Mouse (Mus musculus): Measurements from ENCODE around the gene Bcas1.
A peak's percentile ranks its signal among the peaks of the same experiment; 100 is the strongest.

Bcas1 gene

DNA sequence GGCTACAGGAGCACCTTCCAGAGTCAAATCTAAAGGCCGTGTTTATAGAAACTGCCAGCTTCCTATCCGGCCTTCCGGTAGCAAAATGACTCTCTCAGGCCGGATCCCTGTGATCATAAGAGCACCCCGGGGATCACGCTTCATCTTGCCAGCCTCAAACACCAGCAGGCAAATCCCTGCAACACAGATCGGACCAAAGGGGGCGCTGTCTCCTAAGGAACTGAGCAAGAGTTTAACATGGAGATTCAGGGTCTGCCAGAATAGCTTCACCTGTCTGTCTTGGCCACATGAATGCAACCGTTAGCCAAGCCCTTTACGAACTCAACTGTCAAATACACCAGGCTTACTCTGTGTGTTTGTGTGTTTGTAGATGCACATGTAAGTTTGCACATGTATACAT is 8.9 kb downstream of the Bcas1 start:
- no peak for DNase-seq (ENCODE audit: low spot score in 2 of 2)

DNA sequence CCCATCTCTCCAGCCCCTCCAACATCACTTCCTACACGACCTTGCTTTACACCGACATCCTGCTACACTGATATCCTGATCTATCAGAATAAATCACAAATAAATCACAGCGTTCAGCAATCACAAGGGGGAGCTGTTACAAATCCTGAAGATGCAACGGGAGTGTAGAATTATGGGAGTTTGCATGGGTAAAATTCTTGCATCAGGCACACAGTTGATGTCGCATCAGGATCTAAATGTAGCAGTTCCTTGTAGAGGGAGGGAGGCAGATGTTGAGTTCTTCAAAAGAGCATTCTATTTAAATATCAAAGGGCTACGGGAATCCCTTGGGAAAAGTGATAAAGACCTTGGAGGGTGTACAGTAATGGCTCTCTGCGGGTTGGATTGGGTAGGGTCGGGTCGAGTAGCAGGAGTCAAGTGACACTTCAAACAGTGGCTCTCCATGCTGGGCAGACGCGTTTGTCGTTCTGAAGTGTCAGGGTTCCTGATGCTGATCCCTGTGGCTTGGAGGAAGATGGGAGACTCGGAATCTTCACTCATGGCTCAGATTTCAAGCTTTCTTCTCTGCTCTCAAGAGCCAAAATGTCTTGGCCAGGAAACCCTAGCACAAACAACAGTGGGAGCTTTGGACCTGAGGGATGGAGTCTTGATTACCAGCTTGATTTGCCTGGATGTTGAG is 16.0 kb downstream of the Bcas1 start:
- no peak for DNase-seq (ENCODE audit: low spot score in 2 of 2)

DNA sequence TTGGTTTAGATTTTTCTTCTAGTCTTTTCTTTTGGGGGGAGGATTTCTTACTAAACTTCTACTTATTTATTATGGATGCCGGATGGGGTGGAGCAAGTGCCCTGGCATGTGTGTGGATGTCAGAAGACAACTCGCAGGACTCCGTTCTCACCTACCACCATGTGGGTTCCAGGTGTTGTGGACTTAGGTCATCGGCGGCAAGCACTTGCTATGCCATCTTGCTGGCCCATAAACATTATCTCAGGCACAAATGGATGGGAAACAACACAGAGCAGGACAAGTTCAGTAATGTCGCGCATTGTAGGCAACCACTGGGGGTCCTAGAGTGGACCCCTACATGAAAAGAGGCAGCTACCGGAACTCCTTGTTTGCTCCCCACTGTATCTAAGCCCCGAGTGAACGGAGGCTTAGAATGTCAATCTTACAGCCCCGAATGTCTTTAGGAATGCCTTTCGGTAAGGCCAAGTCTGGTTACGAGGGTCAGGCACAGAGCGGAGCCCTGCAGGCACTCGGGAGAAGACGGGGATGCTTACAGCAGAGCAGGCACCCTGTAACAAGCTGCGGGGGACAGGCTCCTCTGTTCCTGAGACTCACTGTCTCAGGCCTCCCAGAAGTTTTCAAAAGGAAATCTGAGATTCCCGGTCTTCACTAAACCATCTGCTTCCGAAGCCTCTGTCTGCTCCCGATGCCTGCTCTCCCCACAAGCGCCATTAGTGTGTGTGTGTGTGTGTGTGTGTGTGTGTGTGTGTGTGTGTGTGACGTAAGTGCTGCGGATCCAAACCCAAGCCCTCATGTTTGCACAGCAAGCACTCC is 16.8 kb downstream of the Bcas1 start:
- no peak for DNase-seq (ENCODE audit: low spot score in 2 of 2)

DNA sequence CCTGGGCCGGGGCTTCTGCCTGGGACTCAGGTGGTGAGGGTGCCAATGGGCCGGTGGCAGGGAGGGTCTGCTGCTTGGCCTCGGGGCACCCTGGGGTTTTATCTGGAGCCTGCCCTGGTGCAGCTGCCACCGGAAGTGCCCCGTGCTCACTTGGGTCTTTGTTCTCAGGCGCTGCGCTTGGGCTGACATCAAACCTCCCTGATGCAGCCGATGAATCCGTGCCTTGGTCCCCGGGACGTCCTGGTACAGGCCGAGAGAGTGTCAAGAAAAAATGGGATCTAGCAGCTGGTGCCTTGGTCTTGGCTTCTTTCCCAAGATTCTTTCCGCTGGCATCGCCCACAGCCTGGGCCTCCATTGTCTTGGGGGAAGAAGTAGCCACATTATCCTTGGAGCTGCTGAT is 21.2 kb downstream of the Bcas1 start:
- DNase-seq (ENCODE audit: low spot score in 2 of 2): peak in 1 of 2 experiments; percentile 12

DNA sequence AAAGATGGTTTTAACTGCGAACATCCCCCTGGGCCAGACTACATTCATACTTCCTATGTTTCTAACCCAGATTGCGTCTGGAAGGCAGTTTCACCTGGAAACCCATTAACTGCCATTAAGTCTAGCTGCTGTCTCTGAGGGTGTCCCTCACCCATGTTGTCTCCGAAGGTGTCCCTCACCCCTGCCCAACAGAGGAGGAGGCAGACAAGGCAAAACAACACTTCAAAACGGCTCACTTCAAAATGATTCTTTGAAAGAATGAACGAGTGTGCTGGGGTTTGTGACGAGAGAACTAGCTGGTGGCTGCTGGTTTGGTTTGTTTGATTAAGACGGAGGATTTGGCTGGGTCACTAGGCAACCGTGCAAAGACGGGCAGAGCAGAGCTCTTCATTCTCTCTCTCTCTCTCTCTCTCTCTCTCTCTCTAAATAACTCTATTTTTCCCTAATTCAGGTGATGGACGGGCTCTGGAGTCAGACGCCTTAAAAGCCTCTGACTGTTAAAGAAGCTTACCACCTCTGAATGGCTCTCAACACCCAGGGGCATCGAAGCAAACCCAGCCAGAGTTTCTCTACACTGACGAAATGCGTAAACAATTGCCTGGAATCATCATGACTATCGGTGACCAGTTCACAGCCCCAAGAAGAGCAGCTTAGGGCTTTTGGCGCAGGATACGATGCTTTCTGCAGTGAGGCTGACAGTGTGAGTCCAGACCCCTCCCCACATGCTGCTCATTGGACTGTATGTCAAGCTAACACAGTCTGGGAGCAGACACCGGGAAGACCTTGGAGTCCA is 22.7 kb downstream of the Bcas1 start:
- no peak for DNase-seq (ENCODE audit: low spot score in 2 of 2)

DNA sequence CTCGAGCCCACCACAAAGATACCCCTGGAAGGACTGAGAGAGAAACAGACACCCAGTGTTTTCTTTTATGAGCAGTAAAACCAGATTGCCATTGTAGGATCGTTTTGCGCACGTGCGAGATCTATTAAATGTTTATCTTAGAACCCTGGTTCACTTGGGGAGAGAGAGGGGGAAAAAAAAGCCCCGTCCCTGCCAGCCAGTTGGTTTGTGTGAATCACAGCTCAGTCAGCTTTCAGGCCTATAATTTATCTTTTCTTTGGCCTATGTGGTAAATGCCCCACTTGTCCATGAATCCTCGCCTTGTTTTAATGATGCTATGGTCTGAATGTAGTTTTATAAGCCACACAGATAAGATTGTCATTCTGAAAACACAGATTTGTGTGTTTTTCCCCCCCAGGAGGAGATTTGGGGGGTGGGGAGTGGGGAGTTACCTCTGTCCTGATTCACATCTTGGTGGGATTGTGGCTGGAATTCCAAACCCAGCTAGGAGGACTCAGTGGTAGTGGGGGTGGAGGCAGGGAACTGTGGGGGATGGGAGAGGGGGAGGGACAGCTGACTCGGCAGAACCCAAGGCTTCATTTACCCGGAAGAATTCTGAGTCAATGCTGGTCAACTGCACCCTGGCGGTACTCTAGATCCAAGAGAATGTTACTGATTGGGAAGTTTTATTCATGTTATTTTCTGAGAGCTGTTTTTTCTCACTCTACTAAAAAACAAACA is 23.8 kb downstream of the Bcas1 start:
- DNase-seq (ENCODE audit: low spot score in 2 of 2): no peak

DNA sequence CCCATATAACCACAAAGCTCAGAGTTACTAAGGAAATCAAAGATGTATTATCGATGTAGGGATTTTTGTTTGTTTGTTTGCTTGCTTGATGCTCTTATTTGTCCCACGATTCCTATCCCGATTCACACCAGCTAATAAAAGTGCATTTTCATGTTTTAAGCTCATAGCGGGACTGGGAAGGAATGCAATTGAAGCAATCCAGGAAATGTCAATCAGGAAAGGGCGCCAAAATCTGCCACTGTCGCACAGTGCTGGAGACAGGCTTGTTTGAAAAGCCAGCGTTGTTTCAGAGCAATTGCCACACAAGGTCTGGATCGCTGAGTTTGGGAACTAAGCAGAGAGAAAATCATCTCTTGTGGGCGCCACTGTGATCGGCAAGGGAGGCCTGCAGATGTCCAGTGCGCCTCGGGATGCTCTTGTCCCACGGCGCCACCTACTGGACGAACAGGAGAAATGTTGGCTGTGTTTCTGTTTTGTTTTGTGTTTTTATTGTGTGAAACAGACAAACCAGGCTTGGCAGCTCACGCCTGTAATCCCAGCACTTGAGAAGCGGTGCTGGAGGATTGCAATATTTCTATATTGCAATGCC is 26.3 kb downstream of the Bcas1 start:
- DNase-seq (ENCODE audit: low spot score in 2 of 2): peak; percentile 72 to 73

DNA sequence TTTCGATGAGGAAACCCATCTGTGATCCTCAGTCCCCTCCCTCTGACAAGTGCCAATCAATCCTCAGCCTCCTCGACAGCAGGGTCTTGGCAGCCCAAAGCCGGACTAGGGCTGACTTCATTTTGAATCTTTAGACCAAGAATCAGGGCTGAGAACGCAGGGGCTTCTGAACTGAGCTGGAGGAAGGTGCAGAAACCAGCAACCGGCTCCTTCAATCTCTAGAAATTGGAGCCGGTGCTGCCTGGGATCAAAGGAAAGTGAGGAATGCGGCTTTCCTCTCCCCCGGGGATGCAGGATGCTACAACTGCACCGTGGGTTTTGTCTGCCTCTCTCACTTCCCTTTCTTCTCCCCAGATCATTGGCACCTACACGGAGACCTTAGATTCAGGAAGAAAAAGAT is 27.0 kb downstream of the Bcas1 start:
- DNase-seq (ENCODE audit: low spot score in 2 of 2): no peak

DNA sequence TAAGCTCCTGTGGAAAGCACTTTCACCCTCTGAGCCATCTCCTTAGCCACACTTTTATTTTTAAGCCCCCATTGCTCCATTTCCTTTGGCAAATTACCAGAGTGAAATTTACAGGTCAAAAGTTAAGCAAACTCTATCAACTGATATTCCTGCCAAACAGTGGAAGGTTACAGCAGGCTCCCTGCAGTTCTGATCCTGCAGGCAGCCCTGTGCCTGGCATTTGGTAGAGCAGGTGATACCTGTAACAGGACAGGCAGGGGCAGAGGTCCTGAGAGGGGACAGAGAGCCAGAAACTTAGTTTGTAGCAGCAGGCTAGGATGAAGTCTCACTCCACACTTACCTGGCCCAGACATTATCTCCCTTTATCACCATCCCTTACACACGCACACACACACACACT is 35.7 kb downstream of the Bcas1 start:
- no peak for DNase-seq (ENCODE audit: low spot score in 2 of 2)

DNA sequence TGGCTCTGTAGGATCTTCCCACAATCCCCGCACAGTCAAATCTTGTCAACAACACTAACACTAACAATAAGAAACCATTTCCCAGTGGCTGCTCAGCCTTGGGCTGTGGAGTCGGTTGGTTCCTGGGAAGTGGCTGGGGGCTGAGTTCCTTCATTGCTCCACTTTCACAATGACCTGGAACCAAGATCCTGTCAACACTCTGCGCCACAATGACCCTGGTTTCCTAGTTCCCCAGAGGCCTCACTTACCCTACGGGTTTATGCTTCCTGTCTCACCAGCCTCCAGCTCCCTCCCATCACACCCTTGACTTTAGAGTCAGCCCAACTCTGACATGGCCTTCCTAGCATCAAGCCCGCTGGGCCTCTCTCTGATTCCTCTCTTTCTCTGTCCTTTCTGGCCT is 39.3 kb downstream of the Bcas1 start:
- DNase-seq (ENCODE audit: low spot score in 2 of 2): no peak

DNA sequence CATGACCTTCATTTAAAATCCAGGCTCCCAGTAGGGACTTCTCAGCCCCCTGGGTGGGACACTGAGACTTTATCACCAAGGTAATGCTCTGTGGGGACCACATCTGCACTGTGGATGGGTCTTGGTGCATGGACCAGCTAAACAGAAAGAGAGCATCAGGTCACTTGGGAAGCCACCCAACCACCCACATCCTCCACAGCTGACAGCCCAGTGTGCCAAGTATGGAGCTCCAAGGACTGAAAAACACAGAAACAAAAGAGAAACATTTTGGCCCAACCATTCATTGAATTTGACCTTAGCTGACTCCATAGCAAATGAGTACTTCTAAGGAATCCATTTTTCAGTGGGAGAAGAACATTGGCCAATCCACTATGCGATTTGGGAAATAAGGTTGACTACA is 42.1 kb downstream of the Bcas1 start:
- no peak for DNase-seq (ENCODE audit: low spot score in 2 of 2)

DNA sequence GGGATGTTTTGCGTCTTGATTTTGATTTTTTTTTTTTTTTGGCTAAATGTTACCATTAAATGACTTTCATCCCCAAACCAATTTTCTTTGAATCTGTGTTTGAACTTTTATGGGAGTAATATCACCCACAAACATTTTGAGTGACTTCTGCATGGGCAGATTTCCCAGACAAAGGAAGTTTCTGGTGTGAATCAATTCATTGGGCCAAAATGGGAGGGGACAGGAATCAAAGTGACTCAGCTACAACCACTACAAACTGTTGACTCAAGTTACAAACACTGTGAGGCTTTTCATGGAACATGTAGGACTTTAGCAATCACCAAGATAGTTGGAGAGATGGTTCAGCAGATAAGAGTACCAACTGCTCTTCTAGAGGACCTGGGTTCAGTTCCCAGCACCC is 42.9 kb downstream of the Bcas1 start:
- DNase-seq (ENCODE audit: low spot score in 2 of 2): no peak

DNA sequence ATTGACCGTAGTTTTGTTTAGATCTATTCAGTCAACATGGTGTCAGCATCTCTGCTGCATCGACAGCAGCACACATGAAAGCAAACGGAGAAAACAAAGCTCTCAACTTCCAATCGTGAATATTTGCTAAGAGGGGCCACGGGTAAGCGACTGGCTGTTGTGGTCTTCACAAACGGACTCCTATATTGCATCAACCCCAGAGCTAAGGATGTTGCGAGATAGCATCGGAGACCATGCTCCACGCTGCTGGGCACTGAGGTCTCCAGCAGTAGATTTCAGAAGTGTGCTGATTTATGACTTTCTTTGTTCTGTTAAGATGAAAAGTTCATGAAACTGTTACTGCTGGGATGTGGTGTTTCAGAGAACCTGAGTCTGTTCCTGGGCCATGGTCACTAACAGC is 54.3 kb downstream of the Bcas1 start:
- no peak for DNase-seq (ENCODE audit: low spot score in 2 of 2)

DNA sequence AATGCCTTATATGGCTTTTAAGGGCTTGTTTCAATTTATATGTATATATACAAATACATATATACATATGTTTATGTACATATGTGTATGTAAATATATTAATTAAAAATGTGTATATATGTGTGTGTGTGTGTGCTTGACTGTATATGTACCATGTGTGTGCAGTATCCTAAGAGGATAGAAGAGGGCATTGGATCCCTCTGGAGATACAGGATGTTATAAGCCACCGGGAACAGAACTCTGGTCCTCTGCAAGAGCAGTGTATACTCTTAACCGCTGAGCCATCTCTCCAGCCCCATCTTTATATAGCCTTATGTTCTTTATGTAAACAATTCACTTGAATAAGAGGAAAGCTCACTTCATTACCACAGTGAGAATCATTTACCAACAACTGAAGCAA is 62.0 kb downstream of the Bcas1 start:
- no peak for DNase-seq (ENCODE audit: low spot score in 2 of 2)

DNA sequence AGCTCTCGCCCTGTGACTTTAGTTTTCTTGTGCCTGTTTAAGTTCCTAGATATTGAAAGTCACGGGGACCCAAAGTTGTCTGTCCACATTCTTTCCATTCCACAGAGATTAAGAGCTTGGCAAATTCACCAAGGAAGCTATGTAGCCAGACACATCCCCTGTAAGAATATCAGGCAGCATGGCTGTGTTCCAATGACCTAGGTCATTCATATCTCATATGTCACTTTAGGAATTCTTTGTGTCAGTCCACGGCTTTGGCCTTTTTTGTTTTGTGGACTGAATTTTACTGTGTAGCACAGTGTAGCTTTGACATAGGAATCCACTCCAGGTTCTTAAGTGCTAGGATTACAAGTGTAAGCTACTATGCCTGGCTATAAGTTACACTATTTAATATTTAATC is 62.4 kb downstream of the Bcas1 start:
- DNase-seq (ENCODE audit: low spot score in 2 of 2): no peak

DNA sequence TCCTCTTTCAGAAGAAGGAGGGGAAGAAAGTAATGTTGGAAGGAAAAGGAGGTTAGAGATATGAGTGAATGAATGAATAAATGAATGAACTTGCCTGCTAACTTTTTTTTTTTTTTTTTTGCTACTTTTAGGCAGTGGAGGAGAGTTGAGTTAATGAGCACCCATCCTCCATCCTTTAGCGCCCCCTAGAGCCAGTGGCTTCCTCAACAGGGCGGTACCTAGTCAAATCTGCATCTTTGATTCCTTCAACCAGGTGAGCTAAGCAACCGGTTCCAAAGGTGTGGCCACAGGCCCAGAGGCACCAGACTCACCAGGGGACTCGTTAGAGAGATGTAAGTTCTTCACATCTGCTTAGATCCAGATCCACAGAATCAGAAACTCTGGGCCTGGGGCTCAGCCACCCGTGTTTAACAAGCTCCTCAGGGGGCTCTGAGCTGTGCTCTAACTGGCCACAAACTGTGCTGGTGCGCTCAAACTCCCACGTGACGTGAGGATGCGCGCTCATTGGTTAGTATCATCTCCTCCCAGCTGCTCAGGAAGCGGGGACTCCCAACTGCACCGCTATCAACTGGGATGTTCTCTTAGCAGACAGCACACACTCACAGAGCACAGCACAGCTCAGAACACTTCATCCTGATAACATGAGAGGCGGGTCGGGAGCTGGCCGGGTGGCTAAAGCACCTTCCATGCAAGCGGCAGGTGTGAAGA is 70.8 kb downstream of the Bcas1 start:
- no peak for DNase-seq (ENCODE audit: low spot score in 2 of 2)

DNA sequence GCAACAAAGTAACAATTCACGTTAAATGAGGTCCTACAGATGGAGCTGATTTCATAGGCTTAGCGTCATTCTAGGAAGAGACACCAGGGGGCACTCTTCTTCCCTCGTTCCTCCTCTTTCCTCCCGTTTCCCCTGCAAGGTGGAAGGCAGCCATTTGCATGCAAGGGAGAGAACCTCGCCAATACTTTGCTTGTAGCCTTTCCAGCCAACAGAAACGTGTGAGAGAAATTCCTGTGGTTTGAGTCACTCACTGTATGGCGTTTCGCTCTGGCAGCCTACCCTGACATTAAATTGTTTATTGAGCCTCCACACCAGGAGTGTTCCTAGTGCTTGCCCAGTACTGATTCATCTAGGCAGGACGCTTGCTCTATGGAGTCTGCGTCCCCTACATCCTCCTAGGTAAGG is 72.7 kb downstream of the Bcas1 start:
- DNase-seq (ENCODE audit: low spot score in 2 of 2): peak; percentile 85 to 90

DNA sequence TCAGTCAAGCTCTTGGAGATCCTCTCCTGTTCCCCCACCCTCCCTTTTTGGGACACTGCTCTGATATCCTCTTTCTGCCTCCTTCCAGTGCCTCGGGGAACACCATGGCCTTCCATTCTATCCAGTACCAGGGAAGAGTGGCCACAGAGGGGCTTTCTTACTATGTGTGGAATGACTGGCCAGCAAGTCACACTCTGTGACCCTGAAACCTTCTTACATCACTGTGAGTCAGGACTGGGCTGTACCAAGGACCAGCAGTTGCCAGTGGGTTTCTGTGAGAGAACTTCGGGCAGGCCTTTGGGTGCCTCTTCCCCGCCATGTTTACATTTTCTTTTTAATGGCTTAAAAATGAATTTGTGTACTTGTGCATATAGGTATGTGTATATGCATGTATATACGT is 75.4 kb downstream of the Bcas1 start:
- DNase-seq (ENCODE audit: low spot score in 2 of 2): no peak

DNA sequence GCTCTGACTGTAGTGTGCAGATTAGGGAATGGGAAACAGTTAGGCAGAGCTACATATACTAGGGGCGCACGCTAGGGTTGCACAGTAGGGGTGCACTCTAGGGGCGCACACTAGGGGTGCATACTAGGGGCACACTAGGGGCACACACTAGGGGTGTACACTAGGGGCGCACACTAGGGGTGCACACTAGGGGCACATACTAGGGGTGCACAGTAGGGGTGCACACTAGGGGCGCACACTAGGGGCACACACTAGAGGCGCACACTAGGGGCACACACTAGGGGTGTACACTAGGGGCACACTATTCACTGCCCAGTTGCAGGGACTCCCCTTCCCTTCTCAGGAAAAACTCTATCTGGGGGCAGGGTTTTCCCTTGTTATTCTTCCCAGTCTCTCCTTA is 75.8 kb downstream of the Bcas1 start:
- DNase-seq (ENCODE audit: low spot score in 2 of 2): no peak

DNA sequence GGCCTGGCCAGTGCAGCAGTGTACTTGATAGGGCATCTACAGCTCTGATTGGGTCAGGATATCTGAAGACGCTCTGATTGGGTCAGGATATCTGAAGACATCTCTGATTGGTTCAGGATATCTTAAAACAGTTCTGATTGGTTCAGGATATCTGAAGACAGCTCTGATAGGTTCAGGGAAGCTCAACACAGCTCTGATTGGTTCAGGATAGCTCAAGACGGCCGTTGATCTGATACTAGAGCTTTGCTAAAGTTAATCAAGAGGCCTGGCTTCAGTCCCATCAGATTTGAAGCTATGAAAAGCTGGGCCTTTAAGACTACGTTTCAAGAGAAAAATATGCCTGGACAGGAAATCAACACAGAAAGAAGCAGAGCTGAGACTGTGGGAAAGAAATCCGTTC is 77.9 kb downstream of the Bcas1 start:
- no peak for DNase-seq (ENCODE audit: low spot score in 2 of 2)

DNA sequence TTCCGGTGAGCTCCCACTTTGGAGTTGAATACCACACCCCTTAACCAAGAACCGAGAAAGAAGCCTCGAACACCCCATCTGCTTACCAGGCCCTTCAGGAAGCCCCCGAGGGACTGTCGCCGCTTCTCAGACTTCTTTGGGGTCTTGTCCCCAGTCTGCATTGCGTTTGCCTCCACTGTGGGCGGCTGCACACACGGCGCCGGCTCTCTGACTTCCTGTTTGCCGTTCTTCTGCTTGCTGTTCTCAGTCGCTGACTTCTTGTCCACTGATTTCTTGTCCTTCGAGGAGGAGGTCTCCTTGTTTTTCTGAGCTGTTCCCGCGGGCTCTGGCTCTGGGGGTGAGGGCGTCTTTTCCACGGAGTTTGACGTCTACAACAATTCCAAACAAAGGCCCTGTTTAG is 78.5 kb downstream of the Bcas1 start:
- DNase-seq (ENCODE audit: low spot score in 2 of 2): no peak

Measured in right cerebral cortex, adult 2 months (tissue).